Mouse (Mus musculus) heart, postnatal 10 days (tissue): ENCODE results near the gene Mmrn2. TPM values are rescaled to one million over a fixed set of nuclear protein-coding genes. Genes with fewer than 3 reads are reported as not detected.
"Not testable (repeated sequence)": the region's sequence is repeated elsewhere in the genome, so short reads cannot be mapped to it uniquely, and the experiment has no call there.

Experiments used
- DNase-seq, 2 experiments: peaks; one replicate each; pipeline ENCODE4 v3.0.0; 2021
- intact Hi-C: fragments of 180-260 bp; cut with DNase I; formaldehyde crosslinking; loops from one replicate; pipeline ENCODE4 v1.15.1; 2025
- total RNA-seq, 2 experiments: library from RNA; stranded (reverse); gene quantifications; 2 replicates each; pipeline ENCODE4 v1.2.3; 2021

Gene Mmrn2
- total RNA-seq, 2 experiments from 2014 or later = 43.8 to 50.9 TPM

- intact Hi-C loops = loop anchor here (5.0 kb wide), 1 partner anchor 42 kb away; the partner anchor contains the start of gene Fam25c
- no peak for DNase-seq
These were observed 23.6 kb downstream of the Mmrn2 start for GRCm38 (mm10) chr14:34398901-34399300.

- intact Hi-C loops = loop anchor here (5.0 kb wide), 1 partner anchor 42 kb away; the partner anchor contains the start of gene Fam25c
These were observed 24.0 kb downstream of the Mmrn2 start for GRCm38 (mm10) chr14:34399301-34399700.

GRCm38 (mm10) chr14:34400021-34400420 is 24.8 kb downstream of the Mmrn2 start:
- intact Hi-C loops = loop anchor here (2.0 kb wide), 1 partner anchor 127 kb away; no protein-coding TSS in a partner anchor
- no peak for DNase-seq

More at GRCm38 (mm10) chr14:34399301-34399700, 24.0 kb downstream of the Mmrn2 start:
- DNase-seq = no peak

DNA sequence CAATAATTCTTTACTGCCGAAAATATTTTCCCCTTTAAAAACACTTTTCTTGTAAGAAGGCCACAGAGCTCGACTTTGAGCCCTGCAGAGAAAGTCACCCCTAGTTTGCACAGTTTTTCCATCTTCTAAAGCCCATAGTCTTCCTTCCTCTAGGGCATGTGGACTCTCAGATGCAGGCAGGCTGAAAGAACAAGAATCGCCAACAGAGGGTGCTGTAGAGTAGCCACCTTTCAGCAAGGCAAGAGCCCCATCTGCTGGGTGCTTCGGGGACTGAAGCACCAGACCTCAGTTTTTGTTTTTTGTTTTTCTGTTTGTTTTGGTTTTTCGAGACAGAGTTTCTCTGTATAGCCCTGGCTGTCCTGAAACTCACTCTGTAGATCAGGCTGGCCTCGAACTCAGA is 25.9 kb downstream of the Mmrn2 start:
- intact Hi-C loops = loop anchor here (1.0 to 2.0 kb wide), 2 partner anchors 29 to 128 kb away; no protein-coding TSS in a partner anchor
- DNase-seq = peak; percentile 76 to 91

DNA sequence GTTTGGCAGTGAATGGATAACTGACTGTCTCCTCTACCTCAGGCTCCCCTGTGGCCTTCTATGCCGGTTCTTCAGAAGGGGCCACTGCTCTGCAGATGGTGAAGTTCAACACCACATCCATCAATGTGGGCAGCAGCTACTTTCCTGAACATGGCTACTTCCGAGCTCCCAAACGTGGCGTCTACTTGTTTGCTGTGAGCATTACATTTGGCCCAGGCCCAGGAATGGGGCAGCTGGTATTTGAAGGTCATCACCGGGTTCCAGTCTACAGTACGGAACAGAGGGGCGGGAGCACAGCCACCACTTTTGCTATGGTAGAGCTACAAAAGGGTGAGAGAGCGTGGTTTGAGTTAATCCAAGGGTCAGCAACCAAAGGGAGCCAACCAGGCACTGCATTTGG is 27.6 kb downstream of the Mmrn2 start:
- intact Hi-C loops = no loop called here

GRCm38 (mm10) chr14:34403424-34403823 is 28.2 kb downstream of the Mmrn2 start:
- no peak for DNase-seq
- intact Hi-C loops = no loop called here

More for the DNA sequence above, 27.6 kb downstream of the Mmrn2 start:
- DNase-seq = peak; percentile 39 to 41

DNA sequence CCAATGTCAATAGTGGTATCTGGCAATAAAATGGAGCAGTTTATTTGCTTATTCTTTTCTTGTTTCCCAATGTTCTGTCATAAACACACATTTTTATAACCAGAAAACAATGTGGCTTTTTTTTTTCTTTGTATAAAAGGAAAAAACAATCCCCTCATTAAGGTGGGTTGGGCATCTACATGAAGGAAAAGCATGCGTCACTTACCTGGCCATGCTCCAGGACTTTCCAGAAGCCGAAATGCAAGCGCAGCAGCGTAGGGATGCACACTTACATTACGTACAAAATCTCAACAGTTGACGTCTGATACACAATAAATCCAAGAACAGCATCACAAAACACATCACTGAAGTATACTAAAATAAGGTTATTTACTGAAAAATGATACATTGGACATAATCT is 35.5 kb downstream of the Mmrn2 start:
- no peak for DNase-seq
- intact Hi-C loops = no loop called here

GRCm38 (mm10) chr14:34412164-34412896 is 37.1 kb downstream of the Mmrn2 start:
- DNase-seq = no peak
- intact Hi-C loops = no loop called here

- DNase-seq, intact Hi-C loops: not testable (repeated sequence)
These were observed 41.7 kb downstream of the Mmrn2 start for GRCm38 (mm10) chr14:34416946-34417345.

DNA sequence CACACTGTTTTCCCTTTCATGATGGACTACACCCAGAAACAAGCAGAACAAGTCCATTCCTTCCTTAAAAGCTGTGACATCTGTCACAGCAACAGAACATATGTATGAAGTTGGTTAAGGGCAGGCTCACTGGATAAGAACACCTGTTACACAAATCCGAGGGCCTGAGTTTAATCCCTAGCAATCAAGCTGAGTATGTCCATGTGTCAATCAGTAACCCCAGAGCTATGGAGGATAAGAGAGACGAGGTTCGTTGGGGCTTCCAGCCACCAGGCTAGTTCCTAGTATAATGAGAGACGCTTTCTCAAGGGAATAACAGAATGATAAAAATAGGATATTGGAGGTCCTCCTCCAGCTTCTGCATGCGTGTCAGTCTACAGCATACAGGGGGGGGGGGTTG is 42.2 kb downstream of the Mmrn2 start:
- intact Hi-C loops = no loop called here
- DNase-seq = no peak

- intact Hi-C loops = no loop called here
- DNase-seq = no peak
These were observed 45.8 kb downstream of the Mmrn2 start for GRCm38 (mm10) chr14:34421078-34421477.

DNA sequence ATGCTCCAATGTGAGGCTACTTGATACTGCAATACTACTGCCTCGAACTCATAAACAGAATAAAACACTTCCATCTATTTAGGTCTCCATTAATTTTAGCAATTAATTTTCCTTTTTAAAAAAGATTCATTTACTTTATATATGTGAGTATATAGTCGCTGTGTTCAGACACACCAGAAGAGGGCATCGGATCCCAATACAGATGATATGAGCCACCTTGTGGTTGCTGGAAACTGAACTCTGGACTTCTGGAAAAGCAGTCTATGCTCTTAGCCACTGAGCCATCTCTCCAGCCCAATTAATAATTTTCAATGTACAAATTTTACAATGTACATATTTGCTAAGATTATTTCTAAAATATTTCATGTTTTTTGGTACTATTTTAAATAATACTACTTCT is 53.0 kb downstream of the Mmrn2 start:
- intact Hi-C loops = no loop called here
- DNase-seq = no peak

DNA sequence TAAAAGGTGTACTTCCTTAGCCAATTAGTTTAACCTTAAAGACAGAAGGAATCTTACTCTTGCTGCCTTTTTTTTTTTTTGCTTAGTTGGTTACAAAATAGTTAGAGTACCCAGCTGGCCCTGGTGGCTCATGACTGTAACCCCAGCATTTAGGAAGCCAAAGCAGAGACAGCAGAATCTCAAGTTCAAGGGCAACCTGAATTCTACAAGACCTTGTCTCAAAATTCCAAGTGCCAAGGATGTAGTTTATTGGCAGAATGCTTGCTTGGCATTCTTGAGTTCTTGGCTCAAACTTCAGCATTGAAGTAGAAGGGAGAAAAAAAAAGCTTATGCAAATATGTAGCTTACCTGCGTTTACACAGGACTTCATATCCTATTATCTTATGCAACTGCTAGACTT is 53.8 kb downstream of the Mmrn2 start:
- DNase-seq = no peak
- intact Hi-C loops = no loop called here

GRCm38 (mm10) chr14:34440526-34441066 is 65.3 kb downstream of the Mmrn2 start:
- no peak for DNase-seq
- intact Hi-C loops = no loop called here

GRCm38 (mm10) chr14:34442531-34442930 is 67.3 kb downstream of the Mmrn2 start:
- intact Hi-C loops = no loop called here
- no peak for DNase-seq

DNA sequence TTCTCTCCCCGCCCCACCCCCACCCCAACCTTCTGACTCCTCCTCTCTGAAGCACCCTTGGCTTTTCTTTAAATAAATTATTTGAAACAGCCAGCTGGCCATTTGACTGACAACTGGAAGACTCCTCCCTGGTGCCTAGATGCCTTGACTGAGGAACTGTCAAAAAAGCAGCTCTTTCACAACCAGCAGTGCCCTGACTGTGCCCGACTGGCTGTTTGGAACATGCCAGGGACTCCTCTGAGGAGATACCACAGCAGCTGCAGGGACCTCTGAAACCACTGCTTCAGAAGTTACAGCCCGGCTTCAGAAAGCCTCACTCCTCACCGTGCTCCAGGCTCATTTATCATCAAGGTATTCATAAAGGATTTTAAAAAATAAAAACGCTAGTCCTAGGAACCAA is 69.1 kb downstream of the Mmrn2 start:
- intact Hi-C loops = no loop called here
- DNase-seq = no peak

GRCm38 (mm10) chr14:34444924-34445323 is 69.7 kb downstream of the Mmrn2 start:
- intact Hi-C loops = no loop called here
- no peak for DNase-seq

- intact Hi-C loops = no loop called here
- no peak for DNase-seq
These were observed 70.1 kb downstream of the Mmrn2 start for GRCm38 (mm10) chr14:34445348-34445747.

DNA sequence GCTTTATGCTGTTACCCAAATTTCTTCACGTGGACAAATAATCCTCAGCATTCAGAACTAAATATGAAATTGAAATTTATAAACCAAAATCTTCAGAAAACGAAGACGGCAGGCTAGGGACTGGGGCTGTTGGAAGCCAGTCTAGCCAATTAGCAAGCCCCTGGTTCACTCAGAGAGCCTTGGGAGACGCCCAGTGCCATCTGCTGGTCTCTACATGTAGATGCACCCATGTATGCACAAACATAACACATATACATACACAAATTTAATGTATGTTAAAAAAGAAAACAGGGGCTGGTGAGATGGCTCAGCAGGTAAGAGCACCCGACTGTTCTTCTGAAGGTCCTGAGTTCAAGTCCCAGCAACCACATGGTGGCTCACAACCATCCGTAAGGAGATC is 71.4 kb downstream of the Mmrn2 start:
- intact Hi-C loops = no loop called here
- no peak for DNase-seq

DNA sequence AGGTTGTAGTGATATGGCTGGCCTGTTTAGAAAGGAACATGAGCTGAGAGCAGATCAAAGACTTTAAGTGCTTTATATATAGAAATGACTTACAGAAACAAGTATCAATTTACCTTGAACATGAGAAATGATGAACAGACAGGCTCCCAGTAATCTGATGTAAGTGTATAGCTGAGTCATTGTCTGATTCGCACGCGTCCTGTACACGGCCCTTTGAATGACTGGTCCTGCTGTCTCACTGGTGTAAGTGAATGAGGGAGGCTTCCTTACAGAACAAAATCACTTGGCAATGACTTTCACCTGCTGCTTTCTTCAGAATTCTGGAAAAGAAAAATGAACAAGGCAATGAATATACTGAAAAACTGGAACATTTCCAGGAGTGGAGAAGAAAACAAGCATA is 72.4 kb downstream of the Mmrn2 start:
- no peak for DNase-seq
- intact Hi-C loops = no loop called here

GRCm38 (mm10) chr14:34448398-34448797 is 73.1 kb downstream of the Mmrn2 start:
- no peak for DNase-seq
- intact Hi-C loops = no loop called here

GRCm38 (mm10) chr14:34449807-34450206 is 74.5 kb downstream of the Mmrn2 start:
- no peak for DNase-seq
- intact Hi-C loops = loop anchor here (2.0 kb wide), 1 partner anchor 13 kb away; no protein-coding TSS in a partner anchor
